Mouse (Mus musculus) testis, postnatal 10 days (tissue): ENCODE results near the gene Maml3.

ENCODE experiments used
- DNase-seq: peaks from one replicate; pipeline ENCODE4 v3.0.0; 2021; ENCODE audit warnings: low spot score

The Maml3 gene

GRCm38 (mm10) chr3:51824506-51824905, 280.4 kb downstream of the Maml3 start:
- no peak for DNase-seq

GRCm38 (mm10) chr3:51821551-51821950, 283.3 kb downstream of the Maml3 start:
- DNase-seq, result no peak

- DNase-seq, result no peak
These were observed 285.8 kb downstream of the Maml3 start for GRCm38 (mm10) chr3:51819109-51819508.

- no peak for DNase-seq
These were observed 287.0 kb downstream of the Maml3 start for GRCm38 (mm10) chr3:51817919-51818318.

GRCm38 (mm10) chr3:51817329-51817728, 287.5 kb downstream of the Maml3 start:
- DNase-seq, result no peak

- DNase-seq, result no peak
These were observed 288.2 kb downstream of the Maml3 start for GRCm38 (mm10) chr3:51816517-51817285.

GRCm38 (mm10) chr3:51814073-51814472, 290.8 kb downstream of the Maml3 start:
- DNase-seq, result no peak

GRCm38 (mm10) chr3:51813186-51813585, 291.7 kb downstream of the Maml3 start:
- no peak for DNase-seq

- no peak for DNase-seq
These were observed 294.1 kb downstream of the Maml3 start for GRCm38 (mm10) chr3:51810731-51811130.

- DNase-seq, result no peak
These were observed 295.1 kb downstream of the Maml3 start for GRCm38 (mm10) chr3:51809822-51810221.

GRCm38 (mm10) chr3:51807981-51808870, 296.6 kb downstream of the Maml3 start:
- no peak for DNase-seq

GRCm38 (mm10) chr3:51805488-51806318, 299.2 kb downstream of the Maml3 start:
- no peak for DNase-seq

- DNase-seq, result no peak
These were observed 301.0 kb downstream of the Maml3 start for GRCm38 (mm10) chr3:51803903-51804302.

GRCm38 (mm10) chr3:51799650-51800049, 305.2 kb downstream of the Maml3 start:
- no peak for DNase-seq

GRCm38 (mm10) chr3:51796838-51797237, 308.0 kb downstream of the Maml3 start:
- DNase-seq, result no peak

- DNase-seq, result peak; percentile 59
These were observed 308.6 kb downstream of the Maml3 start for GRCm38 (mm10) chr3:51796219-51796828.

GRCm38 (mm10) chr3:51791542-51791941, 313.3 kb downstream of the Maml3 start:
- DNase-seq, result no peak

- no peak for DNase-seq
These were observed 315.4 kb downstream of the Maml3 start for GRCm38 (mm10) chr3:51789389-51789904.

- DNase-seq, result peak; percentile 83
These were observed 316.1 kb downstream of the Maml3 start for GRCm38 (mm10) chr3:51788591-51789339.

GRCm38 (mm10) chr3:51787945-51788344, 316.9 kb downstream of the Maml3 start:
- no peak for DNase-seq

- no peak for DNase-seq
These were observed 319.1 kb downstream of the Maml3 start for GRCm38 (mm10) chr3:51785796-51786195.
